Mouse (Mus musculus) right cerebral cortex, postnatal 36 days (tissue): ENCODE measurements at regions not wholly inside any gene's neighbourhood (a gene's known extent, or its start where the extent isn't known, plus 50 kb on each side); places are given as distances from the start of the nearest gene placed in this dataset.

Source experiments
- DNase-seq, 2 experiments: peaks; one replicate each; pipeline ENCODE4 v3.0.0; 2022; ENCODE audit warnings: low spot score in 2 of 2, mixed read lengths in 1 of 2

DNA sequence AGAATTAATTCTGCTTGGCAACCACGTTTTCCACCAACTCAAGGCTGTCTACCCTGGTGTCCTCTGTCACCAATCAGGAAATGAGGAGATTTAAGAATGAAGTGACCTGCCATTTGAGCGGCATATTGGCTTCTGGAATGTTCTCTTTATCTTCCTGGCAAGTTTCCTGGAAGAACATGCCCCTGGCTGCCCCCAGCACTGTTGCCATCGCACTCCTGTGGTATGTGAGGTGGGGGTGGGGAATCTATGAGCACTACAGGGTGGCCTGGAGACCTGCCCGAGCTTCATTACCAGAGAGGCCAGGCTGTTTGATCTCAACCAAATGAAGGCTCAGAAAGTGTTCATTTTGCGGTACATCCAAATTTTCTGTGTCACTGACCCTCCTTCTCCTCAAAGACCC is 243.8 kb upstream of the Il12b start:
- DNase-seq: no peak

DNA sequence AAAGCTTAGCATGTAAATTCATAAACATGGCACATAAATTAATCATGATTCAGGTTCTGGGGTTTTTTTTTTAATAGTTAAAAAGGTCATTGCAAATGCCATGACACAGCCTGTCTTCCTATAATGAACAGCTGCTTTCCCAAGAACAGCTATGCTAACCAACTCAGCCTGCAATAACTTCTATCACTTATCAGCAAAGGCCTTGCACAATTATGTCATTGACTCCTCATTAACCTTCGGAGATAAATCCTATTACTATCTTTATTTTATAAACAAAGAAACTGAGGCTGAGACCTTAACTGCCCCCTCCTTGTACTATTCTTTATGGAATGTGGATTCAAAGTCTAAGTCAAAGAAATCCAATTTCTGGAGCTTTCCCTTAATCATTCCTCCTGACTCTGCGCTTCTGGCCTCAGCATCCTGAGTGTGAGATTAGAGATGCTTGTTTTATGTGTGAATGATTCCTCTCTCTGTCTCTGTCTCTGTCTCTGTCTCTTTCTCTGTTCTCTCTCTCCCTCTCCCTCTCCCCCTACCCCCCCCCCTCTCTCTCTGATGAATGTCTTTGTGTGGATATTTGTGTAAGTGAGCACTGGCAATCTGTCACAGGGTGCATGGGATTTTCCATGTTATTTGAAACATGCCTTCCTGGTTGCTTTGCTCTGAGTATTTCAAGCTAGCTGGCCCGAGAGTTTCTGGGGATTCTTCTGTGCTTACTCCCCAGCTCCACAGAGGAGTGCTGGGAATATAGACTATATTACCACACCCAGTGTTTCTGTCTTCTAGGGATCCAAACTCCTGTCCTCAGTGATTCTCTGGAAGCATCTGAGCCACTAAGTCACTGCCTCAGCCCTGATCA is 243.1 kb upstream of the Il12b start:
- DNase-seq: no peak

DNA sequence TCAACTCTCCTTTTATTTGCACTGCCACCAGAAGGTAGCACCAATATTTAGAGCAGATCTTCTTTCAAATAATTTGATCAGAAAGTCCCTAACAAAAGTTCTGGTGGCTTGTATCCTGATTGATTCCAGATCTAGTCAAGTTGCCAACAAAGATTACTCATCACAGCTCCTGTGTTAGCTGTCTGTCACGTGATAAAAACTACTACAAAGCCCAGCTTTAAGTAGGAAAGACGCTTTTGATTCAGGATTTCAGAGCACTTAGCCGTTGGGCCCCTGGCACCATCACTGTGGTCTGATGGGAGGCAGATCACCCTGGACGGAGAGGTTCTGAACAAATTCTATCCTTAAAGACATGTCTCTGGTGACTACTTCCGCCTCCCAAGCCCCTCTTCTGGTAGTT is 241.6 kb upstream of the Il12b start:
- DNase-seq: no peak

DNA sequence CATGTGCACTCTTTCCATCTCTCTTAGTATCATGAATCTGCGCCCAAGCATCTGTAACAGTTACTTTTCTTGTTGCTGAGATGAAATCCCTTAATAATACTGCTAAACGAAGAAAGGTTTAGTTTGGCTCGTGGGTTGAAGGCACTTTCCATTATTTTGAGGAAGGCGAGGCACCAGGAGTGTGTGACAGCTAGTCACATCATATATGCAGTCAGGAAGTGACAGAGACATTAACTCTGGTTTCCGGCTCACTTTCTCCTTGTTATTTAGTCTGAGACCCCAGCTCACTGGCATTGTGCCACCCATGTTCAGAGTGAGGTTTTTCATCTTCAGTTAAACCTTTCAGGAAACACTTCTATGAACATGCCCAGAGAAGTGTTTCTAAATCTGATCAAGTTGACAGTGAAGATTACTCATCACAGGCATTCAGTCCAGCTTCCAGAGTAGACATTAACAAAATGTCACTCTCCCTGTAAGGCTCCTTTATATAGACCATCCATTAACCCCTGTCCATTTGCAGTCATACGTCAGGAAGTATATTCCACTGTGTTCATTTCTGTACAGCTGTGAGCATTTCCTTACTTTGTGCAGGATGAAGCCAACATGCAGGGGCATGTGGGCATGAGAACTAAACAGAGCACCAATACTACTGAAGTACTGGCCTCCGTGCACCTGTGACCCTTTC is 238.0 kb upstream of the Il12b start:
- no peak for DNase-seq

DNA sequence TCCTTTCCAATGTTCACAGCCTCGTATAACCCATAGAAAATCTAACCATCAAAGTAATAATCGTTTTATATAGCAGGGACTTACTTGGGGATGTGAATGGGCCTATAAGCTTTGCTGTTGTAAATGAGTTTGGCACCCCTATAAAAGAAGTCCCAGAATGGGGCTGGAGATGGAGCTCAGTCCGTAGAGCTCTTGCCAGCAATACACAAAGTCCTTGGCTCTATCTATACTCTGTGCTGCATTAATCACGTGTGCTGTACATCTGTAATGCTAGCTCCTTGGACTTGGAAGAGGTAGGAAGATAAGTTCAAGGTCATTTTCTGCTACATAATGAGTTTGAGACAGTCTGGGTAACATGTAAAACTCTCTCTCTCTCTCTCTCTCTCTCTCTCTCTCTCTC is 236.8 kb upstream of the Il12b start:
- DNase-seq: no peak

DNA sequence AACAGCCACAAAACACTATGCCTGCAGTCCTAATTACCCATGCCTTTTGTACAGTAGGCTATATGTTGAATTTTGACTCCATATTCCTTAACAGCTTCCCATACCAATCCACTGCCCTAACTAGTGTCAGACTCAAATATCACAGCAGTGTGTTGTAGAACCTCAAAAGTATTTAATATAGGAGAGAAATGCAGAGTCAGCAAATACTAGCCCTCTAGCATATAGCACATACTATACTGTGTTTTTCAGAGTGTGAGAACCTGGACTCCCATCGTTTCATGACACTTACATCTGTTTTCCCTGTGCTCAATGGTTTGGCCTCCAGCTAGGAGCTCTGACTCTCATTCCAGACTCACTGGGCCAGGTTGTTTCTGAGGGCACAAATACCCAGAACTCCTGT is 236.1 kb upstream of the Il12b start:
- no peak for DNase-seq

DNA sequence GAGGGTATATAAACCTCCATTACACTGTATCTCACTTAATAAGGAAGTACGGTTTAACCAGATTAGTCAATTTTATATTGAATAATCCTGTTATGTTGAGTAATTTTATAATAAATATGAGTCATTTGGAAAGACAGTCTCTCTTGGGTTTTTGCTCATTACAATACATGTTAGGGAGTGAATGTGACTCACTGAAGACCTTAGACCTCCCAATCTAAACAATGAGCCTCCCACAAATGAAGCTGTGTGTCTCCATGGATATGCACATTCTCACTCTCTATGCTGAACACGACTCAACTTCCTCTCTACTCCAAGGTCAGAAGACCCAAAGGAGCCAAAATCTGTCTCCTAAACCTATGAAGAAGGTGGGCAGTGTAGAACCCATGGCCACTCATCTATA is 235.7 kb upstream of the Il12b start:
- DNase-seq: no peak

DNA sequence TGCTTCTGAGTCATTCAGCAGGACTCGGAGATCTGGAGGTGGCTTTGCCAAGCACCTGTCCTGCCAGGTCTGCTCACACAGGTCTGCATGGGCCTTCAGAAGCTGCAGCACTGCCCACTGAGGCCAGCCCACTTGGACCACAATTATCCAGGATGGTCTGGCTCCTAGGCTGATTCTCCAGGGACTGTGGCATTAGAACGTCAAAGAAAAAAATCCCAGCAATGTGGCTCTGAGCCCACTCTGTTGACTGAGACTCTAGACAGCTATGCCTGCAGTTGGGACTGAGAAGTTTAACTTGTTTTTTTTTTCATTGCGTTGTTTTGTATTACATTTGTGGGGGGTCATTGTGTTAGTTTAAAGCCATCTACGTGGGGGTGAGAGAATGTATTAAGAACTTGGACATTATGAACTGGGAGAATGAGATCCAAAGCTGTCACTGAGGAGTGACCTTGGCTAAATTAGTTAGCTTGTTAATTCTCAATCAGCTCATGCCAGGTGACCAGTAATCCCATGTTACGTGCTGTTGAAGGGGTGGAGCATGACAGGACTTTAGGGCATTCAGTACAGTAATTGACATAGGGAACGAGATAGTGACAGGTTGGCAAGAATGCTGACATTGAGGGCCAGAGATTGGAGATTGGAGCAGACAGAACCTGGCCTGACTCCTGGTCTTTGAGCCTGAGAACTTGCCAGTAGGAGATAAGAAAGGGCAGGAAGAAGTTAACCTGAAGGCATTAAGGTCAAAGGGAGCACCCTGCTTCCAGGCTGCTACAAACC is 232.0 kb upstream of the Il12b start:
- no peak for DNase-seq

DNA sequence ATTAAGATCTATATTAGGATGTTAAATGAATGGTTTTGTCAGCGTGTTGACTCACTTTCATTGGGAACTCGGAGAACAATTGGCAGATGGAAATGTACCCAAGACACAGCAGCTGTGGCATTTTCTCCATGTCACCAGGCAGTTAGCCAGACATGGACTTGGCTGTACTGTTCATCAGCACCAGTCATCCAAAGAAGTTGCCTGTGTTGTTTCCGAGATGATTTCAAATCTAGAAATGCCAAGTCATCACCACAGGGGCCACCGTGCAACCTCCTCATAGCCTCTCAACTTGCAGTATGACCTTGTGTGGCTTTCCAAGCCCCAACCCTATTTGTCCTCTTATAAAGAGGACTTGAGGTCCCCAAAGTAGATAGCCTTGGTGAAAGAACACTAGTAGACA is 227.4 kb upstream of the Il12b start:
- no peak for DNase-seq

DNA sequence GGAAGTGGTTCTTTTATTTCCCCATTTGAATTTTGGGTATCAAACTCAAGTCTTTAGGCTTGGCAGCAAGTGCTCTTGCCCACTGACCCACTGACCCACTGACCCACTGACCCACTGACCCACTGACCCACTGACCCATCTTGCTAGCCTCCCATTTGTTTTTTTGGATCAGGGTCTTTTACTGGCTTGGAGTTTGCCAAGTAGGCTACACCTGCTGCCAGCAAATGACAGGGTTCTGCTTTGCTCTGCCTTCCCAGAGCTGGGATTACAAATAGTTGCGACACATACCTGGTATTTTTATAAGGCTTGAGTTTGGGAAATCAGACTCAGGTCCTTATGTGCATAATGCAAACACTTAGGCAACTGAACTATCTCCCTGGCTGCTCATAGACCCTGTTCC is 226.7 kb upstream of the Il12b start:
- DNase-seq: no peak

DNA sequence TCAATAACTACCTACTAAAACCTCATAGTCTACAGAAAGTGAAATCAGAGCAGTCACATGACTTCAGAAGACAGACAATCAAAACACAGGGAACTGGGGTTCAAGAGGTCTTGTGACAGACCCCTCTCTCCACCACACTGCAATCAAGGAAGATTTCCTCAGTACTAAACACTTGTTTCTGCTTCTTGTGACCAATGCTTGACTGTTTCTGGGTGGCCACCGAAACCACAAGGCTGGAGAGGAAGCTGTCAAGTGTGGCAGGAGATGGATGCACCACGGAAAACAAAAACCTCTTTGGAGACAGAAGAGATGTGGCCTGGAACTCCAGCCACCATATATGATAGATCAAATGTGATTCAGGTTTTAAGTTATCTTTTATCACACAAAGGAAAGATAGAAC is 225.3 kb upstream of the Il12b start:
- no peak for DNase-seq

DNA sequence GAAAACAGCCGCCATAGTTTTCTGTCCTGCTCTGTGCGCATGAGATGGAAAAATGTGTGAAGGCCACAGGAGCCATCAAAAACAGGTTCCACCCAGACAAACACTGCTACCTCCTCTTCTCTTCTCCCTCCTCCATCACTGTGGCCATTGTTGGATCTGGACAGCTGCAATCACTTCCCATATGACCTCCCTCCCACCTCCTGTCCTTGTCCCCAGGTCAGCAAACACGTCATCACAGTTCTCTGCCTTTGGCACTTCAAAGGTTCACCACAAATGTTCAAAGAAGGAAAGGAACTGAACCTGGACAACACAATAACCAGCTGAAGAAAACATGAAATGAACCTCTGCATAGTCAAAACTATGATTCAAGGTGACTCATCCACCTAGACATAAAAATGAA is 220.2 kb upstream of the Il12b start:
- DNase-seq: no peak

DNA sequence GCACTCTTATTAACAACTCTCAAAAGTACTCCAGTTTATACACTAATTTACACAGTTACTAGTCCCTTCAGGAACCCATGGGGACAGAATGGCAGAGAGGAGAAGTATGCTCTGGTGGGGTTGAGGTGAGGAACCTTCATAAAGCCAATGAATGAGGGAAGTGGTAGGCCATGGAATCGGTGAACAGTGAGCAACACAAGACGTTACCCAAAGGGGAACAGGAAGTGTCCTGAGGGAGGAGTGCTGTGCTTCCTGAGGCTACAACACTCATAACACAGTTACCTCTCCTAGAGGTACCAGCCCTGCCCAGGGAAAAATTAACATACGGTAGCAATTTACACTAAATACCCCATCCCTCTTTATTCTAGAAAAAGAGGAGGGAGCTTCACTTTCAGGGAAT is 216.0 kb upstream of the Il12b start:
- DNase-seq: no peak

DNA sequence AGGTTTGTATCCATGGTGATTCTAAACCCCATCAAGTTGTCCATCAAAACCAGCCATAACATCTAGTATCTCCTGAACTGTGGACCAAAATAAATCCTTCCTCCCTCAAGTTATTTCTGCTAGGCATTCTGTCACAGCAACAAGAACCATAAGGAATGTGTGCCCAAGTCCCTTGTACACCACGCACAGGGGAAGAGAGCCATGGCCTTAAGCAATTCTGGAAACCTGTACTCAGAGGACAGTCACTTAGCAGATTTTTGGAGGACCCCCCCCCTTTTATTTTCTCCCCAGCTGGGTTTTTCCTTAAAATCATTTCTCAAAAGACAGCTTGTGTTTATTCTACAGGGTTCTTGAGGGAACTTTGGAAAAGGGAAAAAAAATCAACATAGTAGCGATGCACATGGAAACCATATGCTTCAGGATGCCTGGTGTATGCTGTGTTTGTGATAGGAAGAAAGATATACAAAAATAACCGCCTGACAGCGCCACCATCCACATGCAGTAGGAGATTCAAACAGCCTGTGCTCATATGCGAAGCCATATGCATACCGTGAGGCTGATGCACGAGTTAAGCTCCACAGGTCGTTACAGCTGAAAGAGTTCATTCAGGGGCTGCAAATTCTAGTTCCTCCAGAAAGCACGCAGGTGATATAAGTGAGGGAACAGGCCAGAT is 214.5 kb upstream of the Il12b start:
- DNase-seq: peak; percentile 6 to 8

DNA sequence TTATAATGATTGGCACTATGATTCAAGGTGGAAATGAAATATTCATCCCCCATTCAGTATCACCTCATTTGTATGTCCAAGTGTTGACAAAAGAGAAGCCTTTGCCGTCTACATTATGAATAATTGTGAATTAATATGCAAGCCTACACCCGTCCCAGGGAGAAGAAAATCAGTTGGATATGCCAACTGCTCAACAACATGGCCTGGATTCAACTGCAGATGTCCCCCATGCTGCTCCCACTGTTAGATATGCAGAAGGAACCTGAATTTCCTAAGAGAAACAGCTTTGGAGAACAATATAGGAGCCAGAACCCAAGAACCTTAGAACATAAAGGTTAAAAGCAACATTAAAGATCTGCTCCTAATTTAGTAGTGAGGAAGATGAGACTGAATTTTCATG is 211.7 kb upstream of the Il12b start:
- DNase-seq: no peak

DNA sequence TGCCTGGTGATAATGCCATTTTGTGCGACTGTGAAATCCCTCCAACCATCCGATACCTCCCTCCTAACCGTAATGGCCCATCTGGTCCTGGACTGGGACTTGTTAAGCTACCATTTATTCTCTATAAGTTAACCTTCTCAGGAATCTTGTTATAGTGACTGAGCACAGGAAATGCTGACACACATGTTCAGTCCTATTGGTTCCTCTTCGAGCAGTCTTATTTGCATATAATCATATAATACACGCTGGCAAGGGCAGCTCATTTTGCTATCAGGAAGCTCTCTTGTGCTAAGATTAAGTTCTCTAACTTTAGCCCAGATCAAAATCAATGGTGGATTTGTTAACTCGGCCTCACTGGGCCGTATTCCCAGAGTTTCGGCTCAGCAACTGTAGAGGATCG is 206.1 kb upstream of the Il12b start:
- DNase-seq: no peak

DNA sequence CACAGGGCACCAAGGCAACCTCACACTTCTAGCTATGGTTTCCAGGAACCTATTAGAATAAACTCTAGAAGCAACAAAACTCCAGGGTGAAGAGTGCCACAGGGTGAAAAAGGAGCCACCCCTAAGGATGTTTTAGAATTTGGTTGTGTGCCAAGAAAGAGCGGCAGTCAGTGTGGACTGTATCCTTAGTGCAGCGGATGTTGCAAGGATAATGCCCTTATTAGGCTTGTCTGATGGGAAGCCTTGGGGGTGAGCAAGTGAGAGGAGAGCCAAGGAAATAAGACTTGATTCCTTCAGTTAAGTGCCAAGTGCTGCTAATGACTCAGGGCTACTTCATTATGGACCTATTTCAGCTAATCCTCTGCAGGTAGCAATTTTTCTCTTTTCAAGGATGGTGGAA is 197.1 kb upstream of the Il12b start:
- no peak for DNase-seq

DNA sequence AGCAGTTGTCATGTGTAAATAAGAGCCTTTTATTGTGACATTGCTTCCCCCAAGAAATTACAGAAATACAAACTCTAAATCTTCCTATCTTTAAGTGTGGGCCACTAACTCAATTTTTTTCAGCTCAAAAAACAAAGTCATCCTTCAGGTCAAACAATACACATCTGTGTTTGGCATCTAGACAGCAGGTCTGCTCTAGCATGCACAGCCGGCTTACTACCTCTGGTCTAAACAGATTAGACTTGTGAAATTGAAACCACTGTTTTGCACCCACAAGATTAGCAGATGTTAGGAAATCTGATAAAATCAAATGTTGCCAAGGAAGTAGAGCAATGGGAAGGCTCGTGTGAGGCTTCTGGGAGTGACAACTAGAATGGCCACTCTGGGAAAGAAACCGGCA is 195.5 kb upstream of the Il12b start:
- no peak for DNase-seq

DNA sequence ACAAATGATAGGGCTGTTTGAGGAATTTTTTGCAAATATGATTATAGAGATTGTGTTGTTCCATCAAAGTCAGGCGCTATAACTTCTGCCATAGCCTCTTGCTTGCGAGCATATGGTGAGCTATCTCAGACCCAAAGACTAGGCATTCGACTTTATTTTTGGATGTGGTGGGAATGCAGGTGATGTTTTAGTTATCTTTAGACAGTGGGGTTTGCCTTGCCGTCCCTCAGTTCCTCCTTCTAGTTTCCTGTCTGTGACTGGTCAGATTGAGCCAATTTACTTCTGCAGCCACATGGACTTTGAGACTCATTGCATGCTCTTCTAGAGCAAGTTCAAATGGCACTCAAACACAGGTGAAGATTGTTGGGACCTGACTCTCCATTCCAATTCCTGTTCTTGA is 193.0 kb upstream of the Il12b start:
- no peak for DNase-seq

DNA sequence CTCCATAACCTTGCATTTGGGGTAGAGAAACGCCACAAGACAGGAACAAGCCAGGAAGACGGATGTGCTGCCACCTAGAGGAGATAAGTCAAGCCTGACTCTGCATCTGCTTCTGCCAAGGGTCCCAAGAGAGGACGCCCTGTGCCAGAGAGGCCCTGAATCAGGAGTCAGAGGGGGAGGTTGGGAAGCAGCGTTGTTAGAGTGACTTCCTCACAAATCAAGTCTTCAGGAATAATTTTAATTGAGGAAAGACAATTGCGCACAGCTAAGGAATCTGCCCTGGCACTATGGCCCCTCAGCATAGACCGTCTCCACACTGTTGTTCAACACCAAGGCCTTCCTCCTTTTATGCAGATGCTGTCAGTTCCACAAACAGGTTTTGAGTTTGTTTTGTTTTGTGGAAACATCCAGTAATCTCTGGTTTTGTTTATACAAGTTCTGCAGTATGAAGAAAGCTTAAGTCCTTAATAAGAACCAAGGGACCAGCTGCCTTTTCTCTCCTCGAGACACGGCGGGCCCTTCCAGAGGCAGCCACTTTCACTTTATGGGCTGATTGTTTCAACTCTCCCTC is 187.9 kb upstream of the Il12b start:
- peak in 1 of 2 experiments; percentile 10 for DNase-seq

DNA sequence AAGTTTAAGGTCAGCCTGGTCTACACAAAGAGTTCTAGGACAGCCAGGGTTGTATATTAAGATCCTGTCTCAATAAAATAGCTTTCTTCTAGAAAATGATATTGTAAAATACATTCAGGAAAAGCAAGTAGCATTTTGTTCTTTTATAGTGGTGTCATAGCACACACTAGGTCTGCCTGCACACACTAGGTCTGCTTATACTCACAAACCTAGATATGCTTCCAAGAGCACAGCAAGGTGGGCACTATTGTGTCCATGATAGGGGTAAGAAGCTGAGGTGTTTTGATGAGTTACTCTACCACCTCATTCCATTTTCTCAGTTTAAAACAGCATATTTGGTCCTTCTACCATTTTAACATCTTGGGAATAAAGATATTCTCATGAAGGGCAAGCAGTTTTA is 185.8 kb upstream of the Il12b start:
- no peak for DNase-seq

DNA sequence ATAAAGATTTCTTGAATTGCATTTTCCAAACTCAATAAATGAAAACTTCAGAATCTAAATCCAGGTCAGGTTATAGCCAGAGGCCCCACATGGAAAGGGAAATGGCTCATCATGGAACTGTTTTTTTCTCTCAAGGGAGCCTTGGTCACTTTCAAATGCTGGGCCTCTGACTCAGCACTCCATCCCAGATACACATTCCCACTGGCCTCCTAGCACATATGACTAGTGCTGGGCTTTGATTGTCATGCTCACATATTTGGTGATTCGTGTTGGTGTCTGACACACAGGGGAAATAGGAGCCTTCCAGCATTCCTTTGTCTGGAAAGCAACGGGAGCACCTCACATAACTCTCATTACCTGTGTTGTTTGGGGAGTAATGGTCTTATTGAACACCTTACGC is 183.5 kb upstream of the Il12b start:
- DNase-seq: no peak
